Mouse (Mus musculus): ENCODE data around the gene Hexa. TPM values are rescaled to one million over a fixed set of nuclear protein-coding genes. Genes with fewer than 3 reads are reported as not detected.

Gene Hexa
- total RNA-seq (2021): 10 to 100 TPM; 47.8 to 51.0 TPM
- long read RNA-seq, experiment 1, transcript Hexa-201 (14 exons, 1,996 nt): major isoform, 20 of 27 reads
- long read RNA-seq, experiment 1, partial matches to known transcripts: 0 of 27 reads
- long read RNA-seq, experiment 1, other reads (novel, unspliced or antisense): 7 of 27 reads
- long read RNA-seq, experiment 2, transcript Hexa-201 (14 exons, 1,996 nt): major isoform, 37 of 48 reads
- long read RNA-seq, experiment 2, partial matches to known transcripts: 3 of 48 reads
- long read RNA-seq, experiment 2, other reads (novel, unspliced or antisense): 8 of 48 reads

- peak within 1 kb of the TSS; percentile 92 for H3K27ac ChIP-seq
- peak within 1 kb of the TSS; percentile 96 for H3K4me3 ChIP-seq
- TF ChIP-seq CTCF (conservative IDR thresholded peaks at IDR 0.05): no peak
- peak; percentile 74 to 78 for DNase-seq (ENCODE audit: low spot score in 2 of 2)
Measured at GRCm38 (mm10) chr9:59539441-59540137, at the start of gene Hexa, which contains the start of gene Tmem202. Gene Hexa (plus strand): TSS chr9:59539540. Gene Tmem202 (minus strand): TSS chr9:59539847.

- TF ChIP-seq CTCF (conservative IDR thresholded peaks at IDR 0.05): no peak
- no peak for DNase-seq (ENCODE audit: low spot score in 2 of 2)
- Histone ChIP-seq H3K27ac (no peak overlapping the region), H3K4me3 (no peak overlapping the region)
Measured at GRCm38 (mm10) chr9:59508146-59508545, 31.2 kb upstream of the Hexa start.

GRCm38 (mm10) chr9:59512381-59512780, 27.0 kb upstream of the Hexa start:
- TF ChIP-seq CTCF (conservative IDR thresholded peaks at IDR 0.05): no peak
- no peak overlapping the region for H3K27ac ChIP-seq
- DNase-seq (ENCODE audit: low spot score in 2 of 2): no peak

GRCm38 (mm10) chr9:59515069-59515468, 24.3 kb upstream of the Hexa start:
- TF ChIP-seq CTCF (conservative IDR thresholded peaks at IDR 0.05): no peak
- DNase-seq (ENCODE audit: low spot score in 2 of 2): no peak
- no peak overlapping the region for H3K27ac ChIP-seq
- no peak overlapping the region for H3K4me3 ChIP-seq

More at GRCm38 (mm10) chr9:59512381-59512780, 27.0 kb upstream of the Hexa start:
- no peak overlapping the region for H3K4me3 ChIP-seq

GRCm38 (mm10) chr9:59517127-59517526, 22.2 kb upstream of the Hexa start:
- no peak for DNase-seq (ENCODE audit: low spot score in 2 of 2)
- Histone ChIP-seq H3K4me3 (no peak overlapping the region), H3K27ac (no peak overlapping the region)
- TF ChIP-seq CTCF (conservative IDR thresholded peaks at IDR 0.05): peak; percentile 32; the same call in 1 of the 2 replicates

GRCm38 (mm10) chr9:59518976-59519375, 20.4 kb upstream of the Hexa start:
- DNase-seq (ENCODE audit: low spot score in 2 of 2): no peak
- no peak for TF ChIP-seq CTCF (conservative IDR thresholded peaks at IDR 0.05)
- H3K27ac ChIP-seq: no peak overlapping the region
- H3K4me3 ChIP-seq: no peak overlapping the region

GRCm38 (mm10) chr9:59519396-59519795, 19.9 kb upstream of the Hexa start:
- H3K27ac ChIP-seq: no peak overlapping the region
- H3K4me3 ChIP-seq: no peak overlapping the region
- DNase-seq (ENCODE audit: low spot score in 2 of 2): no peak
- no peak for TF ChIP-seq CTCF (conservative IDR thresholded peaks at IDR 0.05)

- no peak for TF ChIP-seq CTCF (conservative IDR thresholded peaks at IDR 0.05)
- no peak overlapping the region for H3K4me3 ChIP-seq
- H3K27ac ChIP-seq: no peak overlapping the region
- DNase-seq (ENCODE audit: low spot score in 2 of 2): no peak
Measured at GRCm38 (mm10) chr9:59522906-59523305, 16.4 kb upstream of the Hexa start.

- no peak overlapping the region for H3K27ac ChIP-seq
- no peak for TF ChIP-seq CTCF (conservative IDR thresholded peaks at IDR 0.05)
- DNase-seq (ENCODE audit: low spot score in 2 of 2): no peak
- H3K4me3 ChIP-seq: no peak overlapping the region
Measured at GRCm38 (mm10) chr9:59526727-59527126, 12.6 kb upstream of the Hexa start.

GRCm38 (mm10) chr9:59527580-59527979, 11.8 kb upstream of the Hexa start:
- H3K27ac ChIP-seq: no peak overlapping the region
- no peak for DNase-seq (ENCODE audit: low spot score in 2 of 2)
- H3K4me3 ChIP-seq: no peak overlapping the region
- no peak for TF ChIP-seq CTCF (conservative IDR thresholded peaks at IDR 0.05)

- no peak for DNase-seq (ENCODE audit: low spot score in 2 of 2)
- Histone ChIP-seq H3K27ac (no peak overlapping the region), H3K4me3 (no peak overlapping the region)
- no peak for TF ChIP-seq CTCF (conservative IDR thresholded peaks at IDR 0.05)
Measured at GRCm38 (mm10) chr9:59528274-59528673, 11.1 kb upstream of the Hexa start.

GRCm38 (mm10) chr9:59531645-59532044, 7.7 kb upstream of the Hexa start:
- TF ChIP-seq CTCF (conservative IDR thresholded peaks at IDR 0.05): no peak
- Histone ChIP-seq H3K4me3 (no peak overlapping the region), H3K27ac (no peak overlapping the region)
- DNase-seq (ENCODE audit: low spot score in 2 of 2): no peak

GRCm38 (mm10) chr9:59533422-59533821, 5.9 kb upstream of the Hexa start:
- H3K4me3 ChIP-seq: no peak overlapping the region
- no peak for TF ChIP-seq CTCF (conservative IDR thresholded peaks at IDR 0.05)
- DNase-seq (ENCODE audit: low spot score in 2 of 2): no peak
- no peak overlapping the region for H3K27ac ChIP-seq

GRCm38 (mm10) chr9:59533889-59534288, 5.5 kb upstream of the Hexa start:
- H3K27ac ChIP-seq: no peak overlapping the region
- DNase-seq (ENCODE audit: low spot score in 2 of 2): no peak
- TF ChIP-seq CTCF (conservative IDR thresholded peaks at IDR 0.05): no peak
- H3K4me3 ChIP-seq: no peak overlapping the region

Data from layer of hippocampus, adult 2 months (tissue).